Mouse (Mus musculus) forebrain, embryonic 11.5 days (tissue): ENCODE data around the gene Coasy. TPM values are rescaled to one million over a fixed set of nuclear protein-coding genes. Genes with fewer than 3 reads are reported as not detected.

Experiments
- ATAC-seq: fragments of 200-750 bp; cut with Nextera tagmentation; replicated peaks from 2 replicates; pipeline ENCODE4 v1.8.0; 2017; ENCODE audit warnings: moderate TSS enrichment; ENCODE audit not compliant: low FRiP score
- DNase-seq: peaks from one replicate; pipeline ENCODE4 v3.0.0-alpha.2; 2017; ENCODE audit warnings: low spot score
- H3K27ac ChIP-seq: fragments of 300-500 bp; sonication (generic); 2 replicates; pipeline ENCODE4 v1.5.1; 2014; ENCODE audit warnings: low read depth, low read length
- H3K27me3 ChIP-seq: fragments of 300-500 bp; sonication (generic); 2 replicates; pipeline ENCODE4 v1.6.1; 2014; ENCODE audit warnings: mild to moderate bottlenecking, low read length, mixed read lengths; ENCODE audit not compliant: control insufficient read depth, insufficient read depth
- H3K36me3 ChIP-seq: fragments of 300-500 bp; sonication (generic); 2 replicates; pipeline ENCODE4 v1.6.1; 2014; ENCODE audit warnings: mild to moderate bottlenecking, low read length, moderate library complexity, mixed read lengths; ENCODE audit not compliant: control insufficient read depth, insufficient read depth
- H3K4me1 ChIP-seq: fragments of 300-500 bp; sonication (generic); replicated peaks from 2 replicates; pipeline ENCODE4 v1.6.1; 2014; ENCODE audit warnings: low read length, mixed read lengths; ENCODE audit not compliant: control insufficient read depth, insufficient read depth
- H3K4me2 ChIP-seq: fragments of 300-500 bp; sonication (generic); 2 replicates; pipeline ENCODE4 v1.6.1; 2014; ENCODE audit warnings: low read depth, mild to moderate bottlenecking, low read length, moderate library complexity, mixed read lengths; ENCODE audit not compliant: severe bottlenecking
- H3K4me3 ChIP-seq: fragments of 300-500 bp; sonication (generic); 2 replicates; pipeline ENCODE4 v1.5.1; 2014; ENCODE audit warnings: low read depth, low read length
- H3K9ac ChIP-seq: fragments of 300-500 bp; sonication (generic); 2 replicates; pipeline ENCODE4 v1.6.1; 2014; ENCODE audit warnings: low read length
- H3K9me3 ChIP-seq: fragments of 300-500 bp; sonication (generic); 2 replicates; pipeline ENCODE4 v1.6.1; 2016; ENCODE audit warnings: low read length, mixed read lengths; ENCODE audit not compliant: control insufficient read depth
- WGBS: fragments of 180-500 bp; shearing (Covaris S2); extraction: QIAGEN DNeasy Blood & Tissue Kit; methylation state at CpG from one replicate; pipeline ENCODE4 v1.1.7; 2014; 5-methylcytosine and 5-hydroxymethylcytosine counted together
- polyA plus RNA-seq: library from polyadenylated mRNA; unstranded; fragments of >200 nt; fragmentation: Nextera tagmentation; extraction: Ambion mirVana; gene quantifications from 2 replicates; pipeline ENCODE4 v1.2.1, GENCODE M21; 2014

Coasy gene
- polyA plus RNA-seq, 1 experiment from 2014 or later, result 51.5 TPM

DNA sequence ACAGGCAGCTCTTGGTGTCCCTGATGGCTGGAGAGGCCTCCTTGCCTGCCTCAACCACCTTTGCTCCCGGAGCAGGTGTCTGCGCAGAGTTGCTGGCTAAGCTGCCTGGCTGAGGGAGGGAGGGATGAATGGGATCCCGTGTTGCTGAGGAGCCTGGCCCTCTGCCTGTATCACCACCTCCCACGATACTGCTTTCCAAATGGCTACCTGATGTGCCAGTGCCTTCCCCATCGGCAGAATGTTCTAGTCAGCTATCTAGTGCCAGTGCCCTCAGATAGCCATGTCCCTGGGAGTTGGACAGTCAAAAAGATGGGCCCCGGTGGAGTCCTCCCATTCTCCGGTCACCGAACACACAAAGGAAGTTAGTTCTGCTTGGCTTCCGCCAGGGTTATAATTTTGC is 32.0 kb upstream of the Coasy start:
- 86% methylated on average over 9 of the region's 9 CpGs for WGBS
- Histone ChIP-seq H3K4me2 (no peak overlapping the region), H3K27ac (no peak overlapping the region), H3K9me3 (no peaks in the 10 kb centered on the region), H3K27me3 (no peaks in the 10 kb centered on the region), H3K36me3 (no peaks in the 10 kb centered on the region; the same call in 1 of the 2 replicates), H3K9ac (no peak overlapping the region), H3K4me3 (no peak overlapping the region), H3K4me1 (no peaks in the 10 kb centered on the region)
- DNase-seq (no peak), ATAC-seq (no peak)

- Histone ChIP-seq H3K27ac (no peak overlapping the region), H3K9ac (no peak overlapping the region), H3K9me3 (no peaks in the 10 kb centered on the region), H3K4me3 (no peak overlapping the region), H3K27me3 (no peaks in the 10 kb centered on the region), H3K4me2 (no peak overlapping the region), H3K36me3 (no peaks in the 10 kb centered on the region; the same call in 1 of the 2 replicates), H3K4me1 (no peaks in the 10 kb centered on the region)
- DNase-seq (no peak), ATAC-seq (no peak)
- WGBS, result 90% methylated on average over 6 of the region's 6 CpGs
Measured at GRCm38 (mm10) chr11:101051051-101051493, 31.3 kb upstream of the Coasy start.

DNA sequence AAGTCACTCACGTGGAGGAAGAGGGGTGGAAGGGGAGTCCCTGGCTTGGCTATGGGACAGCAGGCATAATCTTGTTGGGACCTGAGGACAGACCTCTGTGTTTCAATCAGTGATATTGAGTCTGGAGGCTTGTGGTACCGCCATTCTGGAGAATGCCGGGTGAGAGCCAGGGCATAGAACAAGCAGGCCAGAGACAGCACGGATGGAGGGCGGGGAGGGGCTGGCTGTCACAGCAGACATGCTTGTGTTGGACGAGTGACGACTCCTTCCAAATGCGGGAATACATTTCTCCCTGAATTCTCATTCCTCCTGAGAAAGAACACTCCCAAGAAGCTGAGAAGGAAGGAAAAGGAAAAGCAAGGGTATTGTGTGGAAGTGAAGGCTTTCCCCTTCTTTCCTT is 30.7 kb upstream of the Coasy start:
- H3K4me1 ChIP-seq, result no peaks in the 10 kb centered on the region
- no peak for DNase-seq
- no peak overlapping the region for H3K9ac ChIP-seq
- no peak overlapping the region for H3K4me3 ChIP-seq
- no peaks in the 10 kb centered on the region for H3K27me3 ChIP-seq
- no peak overlapping the region for H3K27ac ChIP-seq
- H3K9me3 ChIP-seq, result no peaks in the 10 kb centered on the region
- no peak for ATAC-seq
- no peak overlapping the region for H3K4me2 ChIP-seq
- WGBS, result 86% methylated on average over 8 of the region's 8 CpGs
- no peaks in the 10 kb centered on the region; the same call in 1 of the 2 replicates for H3K36me3 ChIP-seq

DNA sequence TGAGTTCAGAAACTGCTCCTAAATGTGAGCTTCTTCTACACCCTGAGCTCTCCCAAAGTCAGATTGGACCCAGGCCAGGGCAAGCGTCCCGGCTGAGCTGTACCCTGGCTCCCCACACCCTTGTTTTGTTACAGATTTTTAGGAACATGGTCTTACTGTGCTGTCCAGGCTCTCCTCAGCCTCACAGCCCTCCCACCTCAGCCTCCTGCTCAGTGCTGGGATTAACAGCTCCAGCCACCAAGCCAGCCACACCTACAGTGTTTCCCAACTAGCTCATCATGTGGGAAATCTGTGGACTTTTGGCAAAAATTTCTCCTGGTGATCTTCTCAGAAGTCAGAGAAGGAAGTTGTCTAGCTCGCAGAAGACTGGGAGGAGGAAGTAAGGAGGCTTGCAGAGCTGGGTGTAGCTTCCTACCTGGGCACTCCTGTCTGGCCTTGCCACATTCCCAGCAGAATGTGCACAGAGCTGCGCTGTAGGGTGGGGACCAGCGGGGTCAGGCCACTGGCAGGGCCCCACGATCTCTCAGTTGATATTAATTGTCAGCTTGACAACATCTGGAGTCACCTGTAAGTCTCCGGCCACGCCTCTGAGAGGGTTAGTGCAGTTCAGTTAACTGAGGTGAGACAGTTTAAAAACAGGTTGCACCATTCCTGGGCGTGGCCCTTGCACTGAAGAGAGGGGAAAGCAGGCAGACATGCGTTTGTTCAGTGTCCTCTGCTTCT is 29.5 kb upstream of the Coasy start:
- DNase-seq (no peak), ATAC-seq (no peak)
- WGBS, result 93% methylated on average over 10 of the region's 10 CpGs
- H3K4me1 ChIP-seq, result no peaks in the 10 kb centered on the region
- no peak overlapping the region for H3K27ac ChIP-seq
- H3K4me3 ChIP-seq, result no peak overlapping the region
- H3K9ac ChIP-seq, result no peak overlapping the region
- H3K27me3 ChIP-seq, result no peaks in the 10 kb centered on the region
- no peaks in the 10 kb centered on the region; the same call in 1 of the 2 replicates for H3K36me3 ChIP-seq
- H3K4me2 ChIP-seq, result no peak overlapping the region
- no peaks in the 10 kb centered on the region for H3K9me3 ChIP-seq

DNA sequence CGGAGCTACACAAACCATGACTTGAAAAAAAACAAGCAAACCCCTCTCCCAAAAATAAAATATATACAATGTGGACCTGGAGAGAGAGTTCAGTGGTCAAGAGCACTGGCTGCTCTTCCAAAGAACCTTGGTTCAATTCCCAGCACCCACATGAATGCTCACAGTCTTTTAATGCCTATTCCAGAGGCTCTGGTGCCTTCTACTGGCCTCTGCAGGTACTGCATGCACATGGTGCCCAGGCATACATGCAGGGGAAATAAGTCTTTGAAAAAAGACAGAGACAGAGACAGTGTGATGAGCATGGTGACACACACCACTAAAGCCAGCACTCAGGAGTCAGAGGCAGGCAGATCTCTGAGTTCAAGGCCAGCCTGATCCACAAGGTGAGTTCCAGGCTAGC is 28.4 kb upstream of the Coasy start:
- 94% methylated on average over 1 of the region's 1 CpGs for WGBS
- Histone ChIP-seq H3K4me1 (no peaks in the 10 kb centered on the region), H3K36me3 (no peaks in the 10 kb centered on the region), H3K9ac (no peak overlapping the region), H3K4me3 (no peak overlapping the region), H3K9me3 (no peaks in the 10 kb centered on the region), H3K27me3 (no peaks in the 10 kb centered on the region), H3K27ac (no peak overlapping the region), H3K4me2 (no peak overlapping the region)
- DNase-seq (no peak), ATAC-seq (no peak)

GRCm38 (mm10) chr11:101055418-101055817 is 26.9 kb upstream of the Coasy start:
- ATAC-seq, result no peak
- H3K9ac ChIP-seq, result no peak overlapping the region
- H3K27me3 ChIP-seq, result no peaks in the 10 kb centered on the region
- WGBS, result 86% methylated on average over 14 of the region's 14 CpGs
- no peak for DNase-seq
- no peaks in the 10 kb centered on the region for H3K4me1 ChIP-seq
- H3K9me3 ChIP-seq, result no peaks in the 10 kb centered on the region
- H3K4me2 ChIP-seq, result no peak overlapping the region
- H3K4me3 ChIP-seq, result no peak overlapping the region
- H3K36me3 ChIP-seq, result no peaks in the 10 kb centered on the region
- no peak overlapping the region for H3K27ac ChIP-seq

GRCm38 (mm10) chr11:101056885-101057284 is 25.5 kb upstream of the Coasy start:
- WGBS, result 61% methylated on average over 8 of the region's 8 CpGs

GRCm38 (mm10) chr11:101057860-101058259 is 24.5 kb upstream of the Coasy start:
- 32% methylated on average over 5 of the region's 5 CpGs for WGBS

More at GRCm38 (mm10) chr11:101056885-101057284, 25.5 kb upstream of the Coasy start:
- H3K4me1 ChIP-seq, result no peaks in the 10 kb centered on the region
- H3K27me3 ChIP-seq, result no peaks in the 10 kb centered on the region
- DNase-seq (no peak), ATAC-seq (no peak)
- no peaks in the 10 kb centered on the region for H3K9me3 ChIP-seq
- H3K4me3 ChIP-seq, result no peak overlapping the region
- H3K36me3 ChIP-seq, result no peaks in the 10 kb centered on the region
- no peak overlapping the region for H3K27ac ChIP-seq
- H3K4me2 ChIP-seq, result no peak overlapping the region
- no peak overlapping the region for H3K9ac ChIP-seq

GRCm38 (mm10) chr11:101058726-101059125 is 23.6 kb upstream of the Coasy start:
- no peak for DNase-seq
- no peak for ATAC-seq
- H3K4me3 ChIP-seq, result no peak overlapping the region
- no peaks in the 10 kb centered on the region for H3K4me1 ChIP-seq
- 88% methylated on average over 5 of the region's 5 CpGs for WGBS
- no peaks in the 10 kb centered on the region for H3K36me3 ChIP-seq
- H3K9me3 ChIP-seq, result no peaks in the 10 kb centered on the region
- H3K4me2 ChIP-seq, result no peak overlapping the region
- H3K27me3 ChIP-seq, result no peaks in the 10 kb centered on the region
- no peak overlapping the region for H3K27ac ChIP-seq
- H3K9ac ChIP-seq, result no peak overlapping the region

More at GRCm38 (mm10) chr11:101057860-101058259, 24.5 kb upstream of the Coasy start:
- Histone ChIP-seq H3K9ac (no peak overlapping the region), H3K27ac (no peak overlapping the region), H3K4me1 (no peaks in the 10 kb centered on the region), H3K9me3 (no peaks in the 10 kb centered on the region), H3K4me2 (no peak overlapping the region), H3K4me3 (no peak overlapping the region), H3K27me3 (no peaks in the 10 kb centered on the region), H3K36me3 (no peaks in the 10 kb centered on the region)
- ATAC-seq, result no peak
- peak; percentile 85 for DNase-seq
